Mouse (Mus musculus) A20 (cell line): ENCODE measurements around the gene H2-DMb2.

Source experiments
- DNase-seq: peaks from one replicate; pipeline ENCODE4 v3.0.0-alpha.2; 2011; ENCODE audit warnings: low read depth, low spot score

Gene H2-DMb2

GRCm38 (mm10) chr17:34143033-34143432 is at the start of gene H2-DMb2:
Gene H2-DMb2 (plus strand): TSS chr17:34143307.
- peak; percentile 99 for DNase-seq

GRCm38 (mm10) chr17:34094283-34095035 is 48.6 kb upstream of the H2-DMb2 start:
- DNase-seq: no peak

GRCm38 (mm10) chr17:34096497-34097010 is 46.6 kb upstream of the H2-DMb2 start:
- no peak for DNase-seq

- DNase-seq: no peak
These were observed 45.8 kb upstream of the H2-DMb2 start for GRCm38 (mm10) chr17:34097272-34097671.

- peak; percentile 65 for DNase-seq
These were observed 44.2 kb upstream of the H2-DMb2 start for GRCm38 (mm10) chr17:34098709-34099479.

GRCm38 (mm10) chr17:34099531-34099930 is 43.6 kb upstream of the H2-DMb2 start:
- DNase-seq: no peak

- DNase-seq: no peak
These were observed 41.9 kb upstream of the H2-DMb2 start for GRCm38 (mm10) chr17:34101185-34101584.

GRCm38 (mm10) chr17:34101604-34102032 is 41.5 kb upstream of the H2-DMb2 start:
- peak; percentile 98 for DNase-seq

- peak; percentile 81 for DNase-seq
These were observed 40.3 kb upstream of the H2-DMb2 start for GRCm38 (mm10) chr17:34102831-34103230.

- peak; percentile 74 for DNase-seq
These were observed 38.3 kb upstream of the H2-DMb2 start for GRCm38 (mm10) chr17:34104804-34105203.

- DNase-seq: no peak
These were observed 36.6 kb upstream of the H2-DMb2 start for GRCm38 (mm10) chr17:34106555-34106954.

GRCm38 (mm10) chr17:34107109-34107867 is 35.8 kb upstream of the H2-DMb2 start:
- DNase-seq: no peak

GRCm38 (mm10) chr17:34108460-34108859 is 34.6 kb upstream of the H2-DMb2 start:
- no peak for DNase-seq

GRCm38 (mm10) chr17:34109038-34109805 is 33.9 kb upstream of the H2-DMb2 start:
- no peak for DNase-seq

- no peak for DNase-seq
These were observed 33.3 kb upstream of the H2-DMb2 start for GRCm38 (mm10) chr17:34109806-34110195.

- no peak for DNase-seq
These were observed 32.8 kb upstream of the H2-DMb2 start for GRCm38 (mm10) chr17:34110309-34110708.

- no peak for DNase-seq
These were observed 29.0 kb upstream of the H2-DMb2 start for GRCm38 (mm10) chr17:34114114-34114513.

- DNase-seq: no peak
These were observed 26.3 kb upstream of the H2-DMb2 start for GRCm38 (mm10) chr17:34116736-34117370.

- DNase-seq: peak; percentile 34
These were observed 25.5 kb upstream of the H2-DMb2 start for GRCm38 (mm10) chr17:34117421-34118112.
